Mouse (Mus musculus): Measurements from ENCODE around the gene Anapc7.

- no peak for TF ChIP-seq CTCF (conservative IDR thresholded peaks at IDR 0.05; ENCODE audit: low read length)
- TF ChIP-seq NANOG (IDR thresholded peaks at IDR 0.05; ENCODE audit: borderline replicate concordance, low read length), result no peak
- TF ChIP-seq POU5F1 (IDR thresholded peaks at IDR 0.05; ENCODE audit: borderline replicate concordance, low read length), result no peak
Measured at GRCm38 (mm10) chr5:122454883-122455282, 33.4 kb downstream of the Anapc7 start.
